Mouse (Mus musculus): Measurements from ENCODE around the gene Mybph. TPM values are rescaled to one million over a fixed set of nuclear protein-coding genes. Genes with fewer than 3 reads are reported as not detected.

The Mybph gene
- polyA plus RNA-seq, 2 experiments: 92.6 to 115 TPM

GRCm38 (mm10) chr1:134168567-134168966, 24.7 kb upstream of the Mybph start:
- no peak for ATAC-seq (ENCODE audit: low FRiP score, low read depth)
- H3K4me3 ChIP-seq (replicated peaks; ENCODE audit: low read length): no peak overlapping the region
- H3K27me3 ChIP-seq (ENCODE audit: control insufficient read depth, insufficient read depth, low read length): no peaks in the 10 kb centered on the region
- H3K9me3 ChIP-seq (ENCODE audit: control insufficient read depth, low read length): no peaks in the 10 kb centered on the region
- no peaks in the 10 kb centered on the region for H3K36me3 ChIP-seq (ENCODE audit: control insufficient read depth, insufficient read depth, low read length)
- DNase-seq (ENCODE audit: low spot score): no peak
- TF ChIP-seq POLR2A (IDR thresholded peaks at IDR 0.05; ENCODE audit: borderline replicate concordance, extremely low read depth, insufficient read depth, insufficient read length): no peak
- no peak overlapping the region for H3K4me2 ChIP-seq (replicated peaks; ENCODE audit: low read depth, low read length, severe bottlenecking)
- 82% methylated on average over 3 of the region's 3 CpGs for WGBS
- H3K4me1 ChIP-seq (ENCODE audit: control insufficient read depth, insufficient read depth, low read length): no peaks in the 10 kb centered on the region
- no peak overlapping the region for H3K9ac ChIP-seq (ENCODE audit: low read depth, low read length, severe bottlenecking)
- no peak overlapping the region for H3K27ac ChIP-seq (replicated peaks; ENCODE audit: low read depth, low read length)

- H3K9me3 ChIP-seq (ENCODE audit: control insufficient read depth, low read length): no peaks in the 10 kb centered on the region
- no peak overlapping the region for H3K27ac ChIP-seq (replicated peaks; ENCODE audit: low read depth, low read length)
- no peak for TF ChIP-seq POLR2A (IDR thresholded peaks at IDR 0.05; ENCODE audit: borderline replicate concordance, extremely low read depth, insufficient read depth, insufficient read length)
- H3K27me3 ChIP-seq (ENCODE audit: control insufficient read depth, insufficient read depth, low read length): no peaks in the 10 kb centered on the region
- no peak overlapping the region for H3K4me3 ChIP-seq (replicated peaks; ENCODE audit: low read length)
- WGBS: 86% methylated on average over 8 of the region's 8 CpGs
- DNase-seq (ENCODE audit: low spot score) (no peak), ATAC-seq (ENCODE audit: low FRiP score, low read depth) (no peak)
- no peaks in the 10 kb centered on the region for H3K4me1 ChIP-seq (ENCODE audit: control insufficient read depth, insufficient read depth, low read length)
- H3K36me3 ChIP-seq (ENCODE audit: control insufficient read depth, insufficient read depth, low read length): no peaks in the 10 kb centered on the region
- no peak overlapping the region for H3K9ac ChIP-seq (ENCODE audit: low read depth, low read length, severe bottlenecking)
- H3K4me2 ChIP-seq (replicated peaks; ENCODE audit: low read depth, low read length, severe bottlenecking): no peak overlapping the region
Observed at GRCm38 (mm10) chr1:134168985-134169697, 24.1 kb upstream of the Mybph start.

GRCm38 (mm10) chr1:134173081-134173480, 20.2 kb upstream of the Mybph start:
- Histone ChIP-seq H3K27me3 (ENCODE audit: control insufficient read depth, insufficient read depth, low read length) (no peaks in the 10 kb centered on the region), H3K9ac (ENCODE audit: low read depth, low read length, severe bottlenecking) (no peak overlapping the region), H3K27ac (replicated peaks; ENCODE audit: low read depth, low read length) (no peak overlapping the region), H3K36me3 (ENCODE audit: control insufficient read depth, insufficient read depth, low read length) (no peaks in the 10 kb centered on the region), H3K4me2 (replicated peaks; ENCODE audit: low read depth, low read length, severe bottlenecking) (no peak overlapping the region), H3K4me3 (replicated peaks; ENCODE audit: low read length) (no peak overlapping the region), H3K9me3 (ENCODE audit: control insufficient read depth, low read length) (no peaks in the 10 kb centered on the region), H3K4me1 (ENCODE audit: control insufficient read depth, insufficient read depth, low read length) (no peaks in the 10 kb centered on the region)
- DNase-seq (ENCODE audit: low spot score) (no peak), ATAC-seq (ENCODE audit: low FRiP score, low read depth) (no peak)
- TF ChIP-seq POLR2A (IDR thresholded peaks at IDR 0.05; ENCODE audit: borderline replicate concordance, extremely low read depth, insufficient read depth, insufficient read length): no peak
- 76% methylated on average over 7 of the region's 7 CpGs for WGBS

- 0 out of 2 replicates have a peak, but pooled peaks cover 7% of the 10 kb centered on the region for H3K4me1 ChIP-seq (ENCODE audit: control insufficient read depth, insufficient read depth, low read length)
- H3K4me3 ChIP-seq (replicated peaks; ENCODE audit: low read length): no peak overlapping the region
- TF ChIP-seq POLR2A (IDR thresholded peaks at IDR 0.05; ENCODE audit: borderline replicate concordance, extremely low read depth, insufficient read depth, insufficient read length): no peak
- H3K36me3 ChIP-seq (ENCODE audit: control insufficient read depth, insufficient read depth, low read length): no peaks in the 10 kb centered on the region
- no peak overlapping the region for H3K9ac ChIP-seq (ENCODE audit: low read depth, low read length, severe bottlenecking)
- WGBS: 92% methylated on average over 5 of the region's 5 CpGs
- DNase-seq (ENCODE audit: low spot score) (no peak), ATAC-seq (ENCODE audit: low FRiP score, low read depth) (no peak)
- H3K27ac ChIP-seq (replicated peaks; ENCODE audit: low read depth, low read length): no peak overlapping the region
- H3K27me3 ChIP-seq (ENCODE audit: control insufficient read depth, insufficient read depth, low read length): no peaks in the 10 kb centered on the region
- H3K9me3 ChIP-seq (ENCODE audit: control insufficient read depth, low read length): no peaks in the 10 kb centered on the region
- H3K4me2 ChIP-seq (replicated peaks; ENCODE audit: low read depth, low read length, severe bottlenecking): no peak overlapping the region
Observed at GRCm38 (mm10) chr1:134177976-134178375, 15.3 kb upstream of the Mybph start.

- 0 out of 2 replicates have a peak, but pooled peaks cover 7% of the 10 kb centered on the region for H3K4me1 ChIP-seq (ENCODE audit: control insufficient read depth, insufficient read depth, low read length)
- TF ChIP-seq POLR2A (IDR thresholded peaks at IDR 0.05; ENCODE audit: borderline replicate concordance, extremely low read depth, insufficient read depth, insufficient read length): no peak
- H3K27me3 ChIP-seq (ENCODE audit: control insufficient read depth, insufficient read depth, low read length): no peaks in the 10 kb centered on the region
- H3K4me2 ChIP-seq (replicated peaks; ENCODE audit: low read depth, low read length, severe bottlenecking): no peak within 1 kb of the TSS
- ATAC-seq (ENCODE audit: low FRiP score, low read depth) (no peak), DNase-seq (ENCODE audit: low spot score) (no peak)
- 56% methylated on average over 4 of the region's 4 CpGs for WGBS
- H3K9me3 ChIP-seq (ENCODE audit: control insufficient read depth, low read length): no peaks in the 10 kb centered on the region
- no peak within 1 kb of the TSS for H3K4me3 ChIP-seq (replicated peaks; ENCODE audit: low read length)
- H3K9ac ChIP-seq (ENCODE audit: low read depth, low read length, severe bottlenecking): no peak within 1 kb of the TSS
- H3K36me3 ChIP-seq (ENCODE audit: control insufficient read depth, insufficient read depth, low read length): no peaks in the 10 kb centered on the region
- peak within 1 kb of the TSS; percentile 50; the same call in 1 of the 2 replicates for H3K27ac ChIP-seq (replicated peaks; ENCODE audit: low read depth, low read length)
Observed at GRCm38 (mm10) chr1:134182025-134182424, 11.2 kb upstream of the Mybph start, which contains the start of gene Chil1. Gene Chil1, plus strand, starts transcription at chr1:134182176.

Measured in limb, embryonic 14.5 days (tissue).